11 mouse cellular contexts compared by ENCODE assay signal in genomic region chr15:61481861-61482260, GRCm38 (mm10).
DNase-seq lines count a peak whose midpoint lies in the region; ATAC-seq and TF ChIP-seq lines count a peak whose summit lies in the region.
"Had no signal": no experiment of that assay in that cellular context is flagged by ENCODE, and none has a peak within 500 bp of the region (broad histone marks: within the 10 kb centered on the region; RNA-seq: fewer than 3 reads in every experiment).

No protein-coding gene starts in this region.

- H3K4me1 ChIP-seq in intestine, embryonic 16.5 days (ENCODE audit: control insufficient read depth, insufficient read depth, low read length), result no peaks in the 10 kb centered on the region
- no peaks in the 10 kb centered on the region for H3K4me1 ChIP-seq in intestine, embryonic 15.5 days (replicated peaks)
- H3K4me1 ChIP-seq in thymus, adult 2 months (replicated peaks; ENCODE audit: control insufficient read depth, insufficient read depth, low read length), result no peaks in the 10 kb centered on the region
- H3K4me1 ChIP-seq: neural tube, embryonic 12.5 days had no signal

- TF ChIP-seq CTCF in thymus, adult 2 months (IDR thresholded peaks at IDR 0.05; ENCODE audit: borderline replicate concordance, control insufficient read depth, extremely low read depth, insufficient read depth, low read length, poor library complexity), result no peak

- no peak overlapping the region for H3K4me2 ChIP-seq in intestine, embryonic 16.5 days (ENCODE audit: low read depth, low read length)
- H3K4me2 ChIP-seq in intestine, embryonic 15.5 days (replicated peaks), result no peak overlapping the region
- H3K4me2 ChIP-seq: neural tube, embryonic 12.5 days had no signal

- H3K9ac ChIP-seq in intestine, embryonic 16.5 days (ENCODE audit: low read depth, low read length), result no peak overlapping the region
- no peak overlapping the region for H3K9ac ChIP-seq in intestine, embryonic 15.5 days
- H3K9ac ChIP-seq: liver, embryonic 14.5 days; neural tube, embryonic 12.5 days had no signal

- H3K9me3 ChIP-seq in intestine, embryonic 16.5 days (ENCODE audit: control insufficient read depth, low read length), result no peaks in the 10 kb centered on the region
- no peaks in the 10 kb centered on the region for H3K9me3 ChIP-seq in intestine, embryonic 15.5 days
- H3K9me3 ChIP-seq: G1E; neural tube, embryonic 12.5 days had no signal

- TF ChIP-seq POLR2A in thymus, adult 2 months (IDR thresholded peaks at IDR 0.05; ENCODE audit: control insufficient read depth, extremely low read depth, insufficient read depth, low read length, poor library complexity), result no peak

- 55% methylated on average over 7 of the region's 7 CpGs for WGBS in intestine, embryonic 16.5 days
- 58% methylated on average over 7 of the region's 7 CpGs for WGBS in intestine, embryonic 15.5 days
- WGBS in thymus, adult 2 months, result 71% methylated on average over 7 of the region's 7 CpGs

- peak; percentile 38; the same call in 1 of the 2 replicates for ATAC-seq in intestine, embryonic 16.5 days
- ATAC-seq in intestine, embryonic 15.5 days, result no peak

- DNase-seq in 3T3-L1 (ENCODE audit: low read depth, low spot score), result peak; percentile 8
- DNase-seq in adrenal gland, adult 2 months, result peak; percentile 15
- DNase-seq in induced T-regulatory cell, adult 2 months (ENCODE audit: low read depth), result peak; percentile 23
- no peak for DNase-seq in layer of hippocampus, adult 11-12 months (ENCODE audit: low spot score)
- DNase-seq in thymus, adult 2 months, result no peak
- DNase-seq in gastrocnemius, adult 8-10 months (ENCODE audit: low spot score in 2 of 2), result no peak

- no peaks in the 10 kb centered on the region for H3K27me3 ChIP-seq in intestine, embryonic 16.5 days (replicated peaks; ENCODE audit: control insufficient read depth, insufficient read depth, low read length)
- no peaks in the 10 kb centered on the region for H3K27me3 ChIP-seq in intestine, embryonic 15.5 days (replicated peaks)
- H3K27me3 ChIP-seq in thymus, adult 2 months (ENCODE audit: control insufficient read depth, insufficient read depth, low read length), result no peaks in the 10 kb centered on the region
- H3K27me3 ChIP-seq: neural tube, embryonic 12.5 days had no signal

- no peak overlapping the region for H3K4me3 ChIP-seq in intestine, embryonic 16.5 days (ENCODE audit: low read length)
- no peak overlapping the region for H3K4me3 ChIP-seq in intestine, embryonic 15.5 days (replicated peaks)
- no peak overlapping the region for H3K4me3 ChIP-seq in thymus, adult 2 months (ENCODE audit: control insufficient read depth, insufficient read depth, low read length)
- H3K4me3 ChIP-seq: neural tube, embryonic 12.5 days had no signal

- H3K36me3 ChIP-seq in intestine, embryonic 16.5 days (ENCODE audit: control insufficient read depth, insufficient read depth, low read length), result no peaks in the 10 kb centered on the region
- no peaks in the 10 kb centered on the region for H3K36me3 ChIP-seq in intestine, embryonic 15.5 days
- H3K36me3 ChIP-seq in thymus, adult 2 months (ENCODE audit: control insufficient read depth, insufficient read depth, low read length), result no peaks in the 10 kb centered on the region
- H3K36me3 ChIP-seq: G1E; neural tube, embryonic 12.5 days had no signal

- no peak overlapping the region for H3K27ac ChIP-seq in intestine, embryonic 16.5 days (ENCODE audit: low read length)
- H3K27ac ChIP-seq in intestine, embryonic 15.5 days, result no peak overlapping the region
- no peak overlapping the region for H3K27ac ChIP-seq in thymus, adult 2 months (ENCODE audit: control insufficient read depth, insufficient read depth, low read length)
- H3K27ac ChIP-seq: liver, embryonic 14.5 days; neural tube, embryonic 12.5 days had no signal

Comparison
In these comparisons a context has a peak if more than half of its experiments do, and no peak if none do; other contexts are left out.
1. DNase-seq: peak in 3T3-L1 (single experiment), adrenal gland, adult 2 months (single experiment) and induced T-regulatory cell, adult 2 months (single experiment); none in layer of hippocampus, adult 11-12 months (single experiment), thymus, adult 2 months (single experiment) and gastrocnemius, adult 8-10 months (0 of 2).